Mouse (Mus musculus) gastrocnemius, postnatal 36 days (tissue): ENCODE measurements around the gene Hpf1. TPM values are rescaled to one million over a fixed set of nuclear protein-coding genes. Genes with fewer than 3 reads are reported as not detected.

Source experiments
- DNase-seq, 2 experiments: peaks; one replicate each; pipeline ENCODE4 v3.0.0; 2022
- intact Hi-C: fragments of 180-260 bp; cut with DNase I; formaldehyde crosslinking; loops from one replicate; pipeline ENCODE4 v1.15.1; 2025
- total RNA-seq, 2 experiments: library from RNA; stranded (reverse); gene quantifications; 2 replicates each; pipeline ENCODE4 v1.2.3; 2021

The Hpf1 gene
- total RNA-seq, 2 experiments from 2014 or later: 5.2 to 7.4 TPM

DNA sequence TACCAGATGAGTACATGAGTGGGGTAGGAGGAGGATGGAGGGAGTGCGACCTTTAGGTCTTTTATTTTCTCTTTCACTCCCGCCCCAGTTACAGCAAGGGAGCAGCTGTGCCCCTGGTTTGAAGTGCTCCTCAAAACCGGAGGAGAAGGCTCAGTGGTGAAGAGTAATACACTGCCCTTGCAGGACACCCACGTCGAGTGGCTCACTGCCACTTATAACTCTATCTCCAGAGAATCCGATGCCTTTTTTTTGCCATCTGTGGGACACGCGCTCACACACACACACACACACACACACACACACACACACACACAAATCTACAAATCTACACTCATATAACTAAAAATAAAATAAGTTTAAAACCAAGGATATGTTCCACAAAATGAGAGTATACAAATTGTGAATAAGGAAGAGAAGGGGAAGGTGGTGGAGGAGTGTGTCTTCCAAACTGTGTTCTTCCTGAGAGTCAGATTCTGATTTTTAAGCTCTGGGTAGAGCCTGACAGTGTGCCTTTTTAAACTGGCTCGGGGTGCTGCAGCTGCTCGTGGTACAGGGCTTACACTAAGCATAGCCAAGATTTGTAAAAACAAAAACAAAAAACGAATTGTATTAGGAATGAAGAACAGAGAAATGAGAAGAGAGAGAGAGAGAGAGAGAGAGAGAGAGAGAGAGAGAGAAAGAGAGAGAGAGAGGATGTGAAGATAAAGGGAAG is 931 bp upstream of the Hpf1 start:
- intact Hi-C loops: no loop called here
- DNase-seq: no peak

DNA sequence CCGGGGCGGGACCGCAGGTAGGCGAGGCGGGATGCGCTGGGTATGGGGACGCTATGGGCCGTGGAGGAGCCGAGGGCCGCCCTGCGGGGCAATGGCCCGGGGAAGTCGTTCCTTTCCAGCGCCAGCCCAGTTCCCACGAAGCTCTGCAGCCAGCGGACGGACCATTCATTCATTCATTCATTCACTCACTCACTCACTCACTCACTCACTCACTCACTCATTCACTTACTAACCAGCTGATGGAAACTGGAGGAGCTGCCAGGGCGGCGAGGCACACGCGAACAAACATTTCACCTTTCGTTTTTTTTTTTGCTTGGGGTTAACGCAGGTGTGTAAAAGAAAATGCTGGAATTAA is 279 bp downstream of the Hpf1 start:
- intact Hi-C loops: no loop called here
- DNase-seq: no peak

DNA sequence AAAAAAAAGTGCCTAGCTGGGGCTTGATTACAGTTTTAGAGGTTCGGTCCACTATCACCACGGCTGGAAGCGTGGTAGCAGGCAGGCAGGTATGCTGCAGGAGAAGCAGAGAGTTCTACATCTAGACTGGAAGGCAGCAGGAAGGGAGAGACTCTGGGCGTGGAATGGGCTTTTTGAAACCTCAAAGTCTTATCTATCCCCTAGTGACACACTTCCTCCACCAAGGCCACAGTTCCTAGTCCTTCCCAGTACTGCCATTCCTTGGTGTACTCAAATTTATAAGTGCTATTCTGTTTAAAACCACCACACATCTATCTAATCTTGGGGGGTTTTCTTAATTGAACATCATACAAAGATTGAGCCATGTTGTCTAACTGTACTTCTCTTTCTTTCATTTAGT is 1.5 kb downstream of the Hpf1 start:
- no peak for DNase-seq
- intact Hi-C loops: no loop called here

DNA sequence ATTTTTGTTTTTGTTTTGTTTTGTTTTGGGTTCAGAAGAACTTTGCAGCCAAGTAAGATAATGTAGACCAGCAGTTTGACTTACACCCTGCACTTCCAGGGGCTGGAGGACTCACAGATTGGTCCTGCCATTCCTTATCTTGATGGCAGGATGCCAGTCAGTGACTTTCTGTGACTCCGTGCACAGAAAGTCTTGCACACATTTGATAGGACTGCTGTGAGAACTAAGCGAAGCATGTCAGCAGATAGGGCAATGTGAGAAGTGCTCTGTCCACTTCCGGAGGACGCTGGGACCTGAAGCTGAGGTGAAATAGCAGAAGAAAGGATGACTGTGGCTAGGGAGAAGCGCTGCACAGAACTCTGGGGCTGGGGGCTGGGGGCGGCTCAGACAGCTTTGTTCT is 5.7 kb downstream of the Hpf1 start:
- DNase-seq: no peak
- intact Hi-C loops: no loop called here

DNA sequence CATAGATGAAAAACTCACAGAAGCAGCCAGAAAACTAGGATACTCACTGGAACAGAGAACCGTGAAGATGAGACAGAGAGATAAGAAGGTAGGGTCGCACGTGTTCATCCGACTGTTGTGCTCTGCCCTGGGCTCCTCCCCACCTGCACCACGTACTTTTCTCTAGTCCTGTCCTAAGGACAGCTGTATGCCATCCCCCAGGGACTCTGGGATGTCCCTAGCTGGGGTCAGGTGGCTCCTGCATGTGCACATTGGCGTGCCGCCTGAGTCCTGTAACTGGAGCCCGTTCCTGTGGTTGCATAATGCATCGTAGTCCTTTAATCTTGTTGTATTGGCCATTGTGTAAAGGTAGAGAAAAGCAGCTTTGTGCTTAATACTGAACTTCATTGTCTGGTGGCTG is 9.9 kb downstream of the Hpf1 start:
- intact Hi-C loops: no loop called here
- peak; percentile 18 to 19 for DNase-seq

DNA sequence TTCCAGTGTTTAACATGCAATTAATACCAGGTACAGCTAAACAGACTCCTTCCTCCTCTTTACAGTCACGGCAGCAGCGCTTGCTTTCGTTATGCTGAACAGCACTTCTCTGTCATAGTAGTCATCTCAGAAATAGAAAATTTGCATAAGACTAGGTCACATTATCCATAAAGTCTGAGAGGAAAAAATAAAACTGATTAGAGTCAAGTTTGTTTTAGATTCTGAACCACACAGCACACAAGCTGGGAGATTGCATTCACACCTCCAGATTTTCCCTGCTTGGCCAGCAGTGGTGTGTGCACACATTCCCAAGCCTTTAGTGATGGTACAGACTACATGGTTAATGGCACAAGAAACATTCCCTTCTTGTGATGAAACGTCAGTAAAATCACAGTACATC is 21.9 kb downstream of the Hpf1 start:
- intact Hi-C loops: no loop called here
- DNase-seq: no peak

DNA sequence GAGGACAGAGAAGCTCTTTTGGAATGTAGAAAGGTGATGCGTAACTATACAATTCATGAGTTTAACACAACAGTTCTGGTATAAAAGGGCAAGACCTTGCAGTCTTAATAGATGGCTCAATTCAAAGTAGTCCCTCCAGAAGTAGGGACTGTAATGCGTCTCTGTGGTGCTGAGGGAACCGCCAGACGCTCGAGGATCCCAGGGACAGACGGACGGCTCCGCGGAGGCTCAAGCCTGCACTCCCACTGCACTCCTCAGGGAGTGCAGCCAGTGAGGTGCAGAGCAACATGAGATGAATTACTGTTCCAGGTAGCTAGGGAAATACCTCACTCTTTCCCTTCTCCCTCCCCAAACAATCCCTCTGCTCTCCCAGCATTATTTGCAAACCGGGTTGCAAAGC is 22.3 kb downstream of the Hpf1 start:
- no peak for DNase-seq
- intact Hi-C loops: no loop called here

DNA sequence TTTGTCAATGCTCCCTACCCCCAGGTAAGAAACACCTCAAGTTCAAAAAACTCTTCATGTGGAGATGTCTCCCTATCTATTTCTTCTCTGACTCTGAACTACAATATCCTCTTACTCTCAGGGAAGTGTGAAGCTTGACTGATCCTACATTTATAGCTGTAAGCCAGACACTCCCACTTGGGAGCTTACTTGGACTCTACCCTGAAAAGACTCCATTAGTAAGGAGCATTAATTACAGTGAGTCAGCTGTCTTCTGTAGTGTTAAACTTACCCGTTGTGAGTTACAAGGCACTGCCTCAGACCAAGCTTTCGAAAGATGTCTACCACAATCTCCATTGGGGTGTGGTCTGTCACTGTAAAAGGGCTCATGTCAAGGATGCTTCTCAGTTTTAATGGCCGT is 28.9 kb downstream of the Hpf1 start:
- intact Hi-C loops: no loop called here
- DNase-seq: no peak

DNA sequence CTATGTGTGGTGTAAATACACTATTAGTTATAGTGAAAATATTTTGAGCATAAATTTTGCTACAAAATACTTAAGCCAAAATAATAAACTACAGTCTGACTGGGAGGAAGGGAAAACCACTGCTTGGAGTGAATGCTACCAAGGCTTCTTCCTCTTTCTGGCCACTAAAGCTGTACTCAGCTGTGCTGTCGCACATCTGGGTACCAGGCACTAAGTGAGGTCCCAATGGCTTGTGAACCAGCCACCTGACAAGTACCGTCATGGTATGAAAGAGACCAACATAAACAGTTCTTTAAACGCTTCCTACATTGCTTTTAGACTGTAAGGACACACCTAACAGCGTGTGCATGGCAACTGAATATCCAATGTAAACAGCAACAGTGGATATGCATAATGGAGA is 30.0 kb downstream of the Hpf1 start:
- no peak for DNase-seq
- intact Hi-C loops: no loop called here

DNA sequence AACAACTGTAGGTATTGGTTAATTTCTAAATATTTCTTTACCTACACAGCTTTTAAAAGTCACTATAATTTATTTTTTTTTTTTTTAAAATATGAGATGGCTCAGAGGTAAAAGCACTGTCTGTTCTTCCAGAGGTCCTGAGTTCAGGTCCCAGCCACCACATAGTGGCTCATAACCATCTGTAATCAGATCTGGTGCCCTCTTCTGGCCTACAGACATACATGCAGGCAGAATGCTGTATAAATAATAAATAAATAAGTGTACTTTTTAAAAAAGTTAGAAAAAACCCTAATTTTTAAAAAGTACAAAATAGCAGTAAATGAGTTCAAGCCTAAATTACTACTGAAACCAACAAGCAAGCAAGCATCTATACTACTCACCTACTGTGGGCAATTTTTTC is 43.4 kb downstream of the Hpf1 start:
- DNase-seq: no peak
- intact Hi-C loops: no loop called here

DNA sequence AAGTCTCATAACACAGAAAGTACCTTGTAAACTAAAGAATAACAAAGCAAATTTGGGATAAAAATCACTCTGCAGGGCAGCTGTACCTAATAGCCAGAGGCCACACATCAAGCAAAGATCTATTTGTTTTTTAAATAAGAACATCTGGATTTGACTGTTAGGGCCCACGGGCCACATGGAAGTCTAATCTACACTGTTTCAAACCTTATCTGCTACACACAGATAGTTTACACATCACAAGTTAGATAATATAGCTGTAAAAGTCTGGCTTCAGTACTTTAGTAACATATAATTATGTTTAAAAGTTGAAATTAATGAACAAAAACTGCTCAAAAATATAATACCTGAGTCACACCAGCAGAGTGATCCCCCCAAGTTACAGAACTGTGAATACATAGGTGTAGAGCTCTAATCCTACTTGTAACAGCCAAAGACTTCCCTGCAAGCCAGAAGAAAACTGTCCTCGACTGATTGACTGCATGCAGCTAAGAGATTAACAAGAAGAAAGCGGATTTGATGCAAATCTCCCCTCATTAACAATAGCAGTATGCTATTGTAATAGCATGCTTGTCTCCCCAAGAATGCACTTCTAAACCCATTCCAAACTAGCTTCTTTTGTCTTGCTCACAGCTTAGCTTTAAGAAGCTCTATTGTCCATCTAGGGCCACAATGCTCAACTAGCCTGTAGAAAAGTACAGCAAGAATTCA is 48.7 kb downstream of the Hpf1 start:
- intact Hi-C loops: no loop called here
- DNase-seq: no peak

DNA sequence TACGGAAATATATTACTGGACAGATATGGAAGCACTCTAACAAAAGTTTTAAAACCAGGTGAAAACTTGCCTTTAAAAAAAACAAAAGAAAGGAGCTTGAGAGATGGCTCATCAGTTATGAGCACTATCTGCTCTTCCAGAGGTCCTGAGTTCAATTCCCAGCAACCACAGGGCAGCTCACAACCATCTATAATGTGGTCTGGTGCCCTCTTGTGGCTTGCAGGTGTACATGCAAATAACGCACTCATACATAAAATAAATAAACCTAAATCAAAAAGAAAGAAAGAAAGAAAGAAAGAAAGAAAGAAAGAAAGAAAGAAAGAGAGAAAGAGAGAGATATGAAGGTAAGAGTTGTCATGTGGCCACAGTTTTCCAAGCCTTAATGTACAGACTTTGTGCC is 52.6 kb downstream of the Hpf1 start:
- intact Hi-C loops: no loop called here
- DNase-seq: no peak

DNA sequence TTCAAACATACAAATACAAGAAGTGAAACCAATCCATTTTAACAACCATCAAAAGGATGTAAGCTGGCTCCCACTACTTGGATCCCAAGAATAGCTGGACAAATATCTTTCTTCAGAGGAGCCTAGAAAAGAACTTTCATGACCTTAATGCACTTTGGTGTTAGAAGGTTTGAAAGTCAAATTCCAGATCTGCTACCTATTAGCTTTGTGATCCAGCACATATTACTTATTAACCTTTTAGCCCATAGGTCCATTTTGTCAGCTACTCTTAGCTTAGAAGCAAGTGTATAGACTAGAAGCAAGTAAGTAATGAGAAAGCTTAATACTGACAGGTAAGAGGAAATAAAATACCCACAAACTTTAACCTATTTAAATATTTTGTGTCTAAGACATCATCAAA is 57.3 kb downstream of the Hpf1 start:
- no peak for DNase-seq
- intact Hi-C loops: no loop called here

DNA sequence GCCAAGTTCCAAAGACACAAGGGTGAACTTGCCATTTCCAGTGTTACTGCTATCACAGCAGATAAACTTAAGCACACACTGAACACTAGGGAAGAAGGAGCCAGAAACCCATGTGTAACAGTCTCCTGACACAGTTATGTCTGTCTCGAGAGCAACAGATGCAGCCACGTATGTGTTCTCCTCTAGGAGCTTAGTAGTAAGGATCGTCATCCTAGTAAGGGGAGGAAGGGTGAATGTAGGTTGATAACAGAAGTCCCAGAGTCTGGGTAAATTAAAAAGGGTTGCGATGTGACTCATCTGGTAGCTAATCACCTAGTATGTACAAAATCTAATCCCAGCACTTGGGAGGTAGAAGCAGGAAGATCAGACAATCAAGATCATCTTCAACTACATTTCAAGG is 59.6 kb downstream of the Hpf1 start:
- intact Hi-C loops: no loop called here
- DNase-seq: no peak

DNA sequence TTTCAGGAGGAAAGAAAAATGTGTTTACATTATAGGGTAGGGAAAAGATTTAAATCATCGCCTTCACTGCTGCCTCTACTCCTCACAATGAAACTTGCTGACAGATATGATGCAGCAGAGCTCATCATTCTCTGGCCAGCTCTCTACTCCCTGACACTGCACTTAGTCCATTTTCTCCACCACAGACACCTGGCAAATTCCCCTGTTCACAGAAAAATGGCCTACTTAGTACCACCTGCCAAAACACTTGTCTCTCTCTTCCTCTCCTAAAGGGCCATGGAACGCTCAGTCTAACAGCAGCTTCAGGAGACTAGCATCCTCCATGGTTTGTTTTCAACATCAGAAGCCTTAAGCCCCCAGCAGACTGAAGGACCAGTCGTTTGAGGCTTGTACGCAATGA is 61.1 kb downstream of the Hpf1 start:
- intact Hi-C loops: no loop called here
- no peak for DNase-seq

DNA sequence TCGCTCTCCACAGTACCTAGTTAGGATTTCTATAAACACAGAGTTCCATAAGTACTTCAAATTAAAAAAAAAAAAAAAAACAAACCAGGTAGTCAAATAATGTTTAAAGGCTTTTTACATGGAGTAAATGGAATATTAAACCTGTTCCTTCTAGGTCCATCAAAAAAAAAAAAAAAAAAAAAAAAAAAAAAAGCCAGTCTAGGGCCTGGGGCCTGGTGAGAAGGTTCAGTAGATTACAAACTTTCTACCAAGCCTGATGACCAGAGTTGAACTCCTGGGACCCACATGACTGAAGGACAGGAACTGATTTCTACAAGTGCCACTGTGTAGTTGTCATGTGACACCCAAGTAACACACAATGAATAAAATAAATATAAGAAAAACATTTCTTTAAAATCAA is 61.5 kb downstream of the Hpf1 start:
- intact Hi-C loops: no loop called here
- no peak for DNase-seq

DNA sequence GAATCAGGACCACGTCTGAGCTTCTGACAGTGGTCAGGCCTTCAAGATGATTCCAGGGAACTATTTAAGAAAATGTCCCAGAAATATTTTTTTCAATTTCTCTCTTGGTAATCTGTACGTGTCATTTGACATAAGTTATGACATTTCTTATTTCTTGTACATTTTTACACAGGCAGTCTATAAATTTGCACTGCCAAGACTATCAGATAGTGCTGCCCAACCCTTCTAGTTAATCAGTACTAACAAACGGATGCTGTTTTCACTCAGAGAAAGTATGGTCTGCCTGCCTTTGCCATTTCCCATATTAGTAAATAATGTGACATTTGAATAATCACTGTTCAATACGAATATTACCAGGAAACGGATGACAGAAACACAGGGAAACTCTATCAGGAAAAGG is 62.6 kb downstream of the Hpf1 start:
- intact Hi-C loops: no loop called here
- DNase-seq: no peak

DNA sequence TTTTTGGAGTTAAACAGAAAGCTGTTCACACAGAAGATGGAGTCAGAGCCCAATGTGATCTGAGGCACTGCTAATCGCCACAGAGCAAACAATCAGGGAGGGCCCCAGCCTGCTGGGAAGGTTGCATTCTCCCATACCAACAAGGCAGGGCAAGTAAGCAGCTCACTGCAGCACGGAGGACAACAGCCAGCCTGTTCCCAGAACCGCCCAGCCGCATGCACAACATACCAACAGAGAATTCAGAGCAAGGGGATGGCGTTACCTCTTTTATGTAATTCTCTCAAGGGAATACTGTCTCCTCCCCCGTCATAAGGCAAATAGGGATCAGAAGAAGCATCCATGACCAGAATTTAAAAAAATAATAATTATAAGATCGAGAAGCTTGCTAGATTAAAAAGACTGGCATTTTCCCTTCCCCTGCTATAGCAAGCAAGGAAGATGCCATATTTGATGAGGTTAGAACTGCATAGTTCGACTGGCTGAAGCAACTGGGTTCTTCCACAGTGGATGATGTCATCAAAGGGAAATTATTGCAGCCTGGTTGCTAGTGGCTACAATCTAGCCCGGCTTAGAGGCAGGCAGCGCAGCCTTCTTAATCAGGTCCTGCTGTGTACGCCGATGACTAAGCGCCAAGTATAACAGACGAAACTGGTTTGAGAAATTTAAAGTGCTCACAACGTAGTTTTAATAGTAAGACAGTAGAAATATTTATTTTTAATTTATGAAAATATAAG is 64.2 kb downstream of the Hpf1 start:
- intact Hi-C loops: no loop called here
- peak; percentile 24 to 54 for DNase-seq

DNA sequence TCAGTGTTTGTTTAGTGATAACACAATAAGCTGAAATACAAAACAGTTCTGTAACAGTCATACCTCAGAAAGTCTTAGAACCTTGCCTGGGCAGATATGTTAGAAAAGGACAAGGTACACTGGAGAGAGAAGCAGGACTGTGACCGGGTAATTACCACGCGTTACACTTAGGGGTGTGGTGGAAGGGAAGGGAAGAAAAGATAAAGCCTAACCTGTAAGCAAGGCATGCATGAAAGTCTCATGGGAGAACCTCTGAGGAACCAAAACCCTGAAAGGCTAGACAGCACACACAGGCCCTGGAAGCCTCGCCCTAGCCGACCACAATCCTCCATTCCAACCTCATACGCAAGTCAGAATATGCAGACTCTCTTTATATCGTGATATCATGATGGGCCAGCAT is 66.6 kb downstream of the Hpf1 start:
- DNase-seq: no peak
- intact Hi-C loops: no loop called here
